15 mouse cellular contexts compared by ENCODE assay signal in the genomic region with DNA sequence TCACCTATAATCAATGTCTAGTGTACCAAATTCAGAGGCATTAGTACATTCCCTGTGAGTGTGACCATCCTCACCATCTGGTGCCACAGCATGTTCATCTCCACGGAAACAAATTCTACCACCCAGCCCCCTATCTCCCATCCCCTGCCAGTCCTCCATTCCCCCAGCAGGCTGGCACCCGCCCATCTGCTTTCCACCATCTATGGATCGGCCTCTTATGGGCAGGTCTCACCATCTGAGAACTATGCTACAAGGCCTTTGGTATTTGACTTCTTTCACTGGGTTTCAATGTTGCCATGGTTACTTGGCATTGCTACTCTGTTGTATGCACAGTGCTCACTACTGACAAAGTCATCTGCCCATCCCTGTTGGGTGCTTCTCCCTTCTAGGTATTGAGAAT.
DNase-seq lines count a peak whose midpoint lies in the region; ATAC-seq and TF ChIP-seq lines count a peak whose summit lies in the region.
"Had no signal": no experiment of that assay in that cellular context is flagged by ENCODE, and none has a peak within 500 bp of the region (broad histone marks: within the 10 kb centered on the region; RNA-seq: fewer than 3 reads in every experiment).

No protein-coding gene starts in this region.

- H3K27me3 ChIP-seq in forebrain, embryonic 15.5 days = no peaks in the 10 kb centered on the region
- H3K27me3 ChIP-seq in forebrain, embryonic 10.5 days (ENCODE audit: poor library complexity, severe bottlenecking) = no peaks in the 10 kb centered on the region
- H3K27me3 ChIP-seq: liver, embryonic 15.5 days had no signal

- no peak overlapping the region for H3K27ac ChIP-seq in forebrain, embryonic 15.5 days (replicated peaks)
- H3K27ac ChIP-seq in forebrain, embryonic 10.5 days = no peak overlapping the region
- peak overlapping the region; percentile 63 for H3K27ac ChIP-seq in layer of hippocampus, adult 2 months
- H3K27ac ChIP-seq: embryonic facial prominence, embryonic 10.5 days; liver, embryonic 15.5 days had no signal

- no peak for DNase-seq in forebrain, embryonic 10.5 days (ENCODE audit: extremely low spot score, low spot score)
- DNase-seq in R1 (ENCODE audit: low read depth, low spot score) (peak; percentile 11), liver (no peak)
- peak; percentile 73 for DNase-seq in cerebellum, adult 9-10 months
- DNase-seq in layer of hippocampus, adult 2 months (ENCODE audit: low spot score in 2 of 2) = peak; percentile 74
- no peak for DNase-seq in lung, postnatal 10 days
- DNase-seq in spleen, adult 12 weeks (ENCODE audit: low spot score) = no peak
- DNase-seq: heart, adult 11 months; kidney, adult 18-20 months; retina, postnatal 1 day; thymus, postnatal 25 days had no signal

- H3K36me3 ChIP-seq in forebrain, embryonic 15.5 days = no peaks in the 10 kb centered on the region
- H3K36me3 ChIP-seq in forebrain, embryonic 10.5 days (replicated peaks) = no peaks in the 10 kb centered on the region
- H3K36me3 ChIP-seq: embryonic facial prominence, embryonic 10.5 days; G1E; liver, embryonic 15.5 days had no signal

- H3K4me2 ChIP-seq in forebrain, embryonic 15.5 days (replicated peaks) = no peak overlapping the region
- H3K4me2 ChIP-seq: liver, embryonic 15.5 days had no signal

- peak; percentile 27; the same call in 1 of the 2 replicates for TF ChIP-seq CTCF in layer of hippocampus, adult 2 months (conservative IDR thresholded peaks at IDR 0.05)

- peak; percentile 48 for ATAC-seq in forebrain, embryonic 15.5 days (replicated peaks)

- H3K9me3 ChIP-seq in forebrain, embryonic 15.5 days = no peaks in the 10 kb centered on the region
- no peaks in the 10 kb centered on the region for H3K9me3 ChIP-seq in forebrain, embryonic 10.5 days
- H3K9me3 ChIP-seq: embryonic facial prominence, embryonic 10.5 days; liver, embryonic 15.5 days had no signal

- no peaks in the 10 kb centered on the region for H3K4me1 ChIP-seq in forebrain, embryonic 15.5 days
- no peaks in the 10 kb centered on the region for H3K4me1 ChIP-seq in forebrain, embryonic 10.5 days
- H3K4me1 ChIP-seq: embryonic facial prominence, embryonic 10.5 days; liver, embryonic 15.5 days had no signal

- H3K9ac ChIP-seq in forebrain, embryonic 15.5 days (replicated peaks) = no peak overlapping the region
- H3K9ac ChIP-seq: liver, embryonic 15.5 days had no signal

- H3K4me3 ChIP-seq in forebrain, embryonic 15.5 days = no peak overlapping the region
- no peak overlapping the region for H3K4me3 ChIP-seq in forebrain, embryonic 10.5 days
- no peak overlapping the region for H3K4me3 ChIP-seq in layer of hippocampus, adult 2 months
- H3K4me3 ChIP-seq: embryonic facial prominence, embryonic 10.5 days; liver, embryonic 15.5 days had no signal

- 59% methylated on average over 3 of the region's 3 CpGs for WGBS in forebrain, embryonic 15.5 days
- 88% methylated on average over 3 of the region's 3 CpGs for WGBS in forebrain, embryonic 10.5 days

Comparison
In these comparisons a context has a peak if more than half of its experiments do, and no peak if none do; other contexts are left out.
1. DNase-seq: peak in R1 (single experiment), cerebellum, adult 9-10 months (single experiment) and layer of hippocampus, adult 2 months (2 of 2); none in forebrain, embryonic 10.5 days (single experiment), liver (single experiment), lung, postnatal 10 days (single experiment) and spleen, adult 12 weeks (single experiment).